Mouse (Mus musculus) cerebellum, adult 11-12 months (tissue): ENCODE measurements around the gene Plekhg6.

Experiments used
- DNase-seq: peaks from one replicate; pipeline ENCODE4 v3.0.0; 2022

The Plekhg6 gene

GRCm38 (mm10) chr6:125380372-125381360, at the start of gene Plekhg6:
Gene Plekhg6, minus strand, starts transcription at chr6:125380793.
- DNase-seq = no peak

- no peak for DNase-seq
Observed at GRCm38 (mm10) chr6:125429741-125430140, 49.1 kb upstream of the Plekhg6 start.

DNA sequence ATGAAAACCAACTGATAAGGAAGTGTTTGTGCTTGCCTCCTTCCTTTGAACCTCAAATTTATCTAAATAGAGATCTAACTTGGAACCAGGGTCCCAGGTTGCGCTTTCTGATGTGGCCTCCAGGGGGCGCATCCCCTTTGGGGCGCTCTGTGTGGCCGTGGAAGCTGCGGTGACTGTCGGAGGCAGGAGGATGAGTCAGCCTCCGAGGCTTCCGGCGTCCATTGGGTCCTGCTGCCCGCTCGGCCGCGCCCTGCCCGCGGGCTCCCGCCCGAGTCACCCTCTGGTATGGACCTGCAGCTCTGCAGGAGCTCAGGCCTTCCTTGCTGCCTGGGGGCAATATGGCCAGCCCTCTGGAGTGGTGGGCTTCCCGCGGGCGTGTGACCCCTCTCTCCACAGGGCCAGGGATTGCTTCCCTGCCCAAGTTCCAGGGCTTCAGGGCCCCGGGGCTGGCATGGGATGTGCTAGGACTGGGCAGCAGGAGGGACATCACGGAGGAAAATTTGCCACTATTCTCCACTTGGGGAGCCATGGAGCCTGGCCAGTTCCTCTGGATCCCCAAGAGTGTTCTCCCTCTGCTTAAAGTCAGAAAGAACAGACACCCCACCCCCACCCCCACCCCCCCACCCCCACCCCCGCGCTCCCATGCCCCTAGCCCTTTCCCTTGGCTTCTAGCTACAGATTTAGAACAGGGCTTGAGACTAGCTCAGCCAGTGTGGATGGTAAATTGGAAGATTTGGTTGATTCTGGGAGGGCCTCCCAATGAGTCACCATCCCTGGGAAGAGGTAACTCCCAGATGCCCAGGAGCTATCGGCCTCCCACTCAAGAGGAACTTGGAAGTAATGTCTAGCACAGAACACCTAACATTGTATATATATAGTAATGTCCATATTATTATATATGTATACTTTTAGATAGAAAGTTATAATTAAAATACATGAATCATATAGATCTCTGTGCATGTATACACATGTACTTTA, 46.1 kb upstream of the Plekhg6 start:
- peak; percentile 39 for DNase-seq

DNA sequence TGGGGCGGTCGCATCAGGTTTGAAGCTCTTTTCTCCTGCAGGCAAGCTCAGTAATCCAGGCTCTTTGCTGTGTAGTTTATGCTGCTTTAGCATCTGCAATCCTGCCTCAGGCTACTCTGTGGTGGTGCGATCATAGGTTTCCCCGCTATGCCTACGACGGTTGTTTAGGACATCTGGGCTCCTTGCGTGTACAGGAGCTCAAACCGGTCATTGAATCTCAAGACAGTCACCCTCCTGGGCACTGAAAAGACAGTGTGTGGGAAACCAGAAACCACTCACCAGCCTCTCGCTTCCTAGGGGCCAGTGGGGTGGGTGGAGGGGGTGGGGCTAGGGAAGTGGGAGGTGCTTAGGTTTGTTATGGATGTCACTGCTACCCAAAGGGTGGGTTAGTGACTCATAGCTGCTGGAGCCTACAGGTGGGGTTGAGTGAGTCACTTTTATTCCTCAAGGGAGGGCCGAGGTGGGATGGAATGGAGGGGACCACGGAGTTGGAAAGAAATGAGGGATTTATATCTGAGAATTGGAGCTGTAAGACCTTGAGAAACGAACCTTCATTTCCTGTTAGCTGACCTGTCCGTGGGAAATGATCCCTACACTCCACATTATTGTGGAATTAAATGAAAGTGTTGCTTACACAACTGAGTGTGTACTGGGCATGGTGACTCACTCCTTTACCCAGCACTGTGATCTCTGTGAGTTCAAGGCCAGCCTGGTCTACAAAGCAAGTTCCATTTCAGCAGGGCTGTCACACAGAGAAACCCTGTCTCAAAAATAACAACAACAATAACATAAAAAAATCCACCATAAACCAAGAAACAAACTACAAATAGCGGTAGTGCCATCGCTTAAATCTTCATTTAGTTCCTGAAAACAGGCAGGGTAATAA, 44.9 kb upstream of the Plekhg6 start:
- no peak for DNase-seq

DNA sequence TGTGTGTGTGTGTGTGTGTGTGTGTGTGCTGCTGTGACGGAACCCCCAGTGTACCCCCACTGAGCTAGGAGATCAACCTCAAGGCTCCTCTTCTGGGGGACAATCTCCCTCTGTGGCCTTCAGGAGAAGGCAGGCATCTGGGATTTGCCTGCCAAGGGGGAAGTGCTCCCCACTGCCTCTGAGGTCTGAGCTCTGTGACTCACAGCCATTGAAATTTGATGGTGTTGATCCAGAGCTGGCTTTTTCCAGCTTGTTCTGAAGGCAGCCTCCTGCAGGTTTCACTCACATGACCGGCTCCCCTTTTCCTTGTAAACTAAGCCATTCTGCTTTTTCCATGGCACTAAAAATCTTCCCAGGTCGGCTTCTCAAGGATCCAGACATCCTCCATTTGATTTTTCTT, 43.6 kb upstream of the Plekhg6 start:
- no peak for DNase-seq

GRCm38 (mm10) chr6:125423507-125423906, 42.9 kb upstream of the Plekhg6 start:
- DNase-seq = no peak

DNA sequence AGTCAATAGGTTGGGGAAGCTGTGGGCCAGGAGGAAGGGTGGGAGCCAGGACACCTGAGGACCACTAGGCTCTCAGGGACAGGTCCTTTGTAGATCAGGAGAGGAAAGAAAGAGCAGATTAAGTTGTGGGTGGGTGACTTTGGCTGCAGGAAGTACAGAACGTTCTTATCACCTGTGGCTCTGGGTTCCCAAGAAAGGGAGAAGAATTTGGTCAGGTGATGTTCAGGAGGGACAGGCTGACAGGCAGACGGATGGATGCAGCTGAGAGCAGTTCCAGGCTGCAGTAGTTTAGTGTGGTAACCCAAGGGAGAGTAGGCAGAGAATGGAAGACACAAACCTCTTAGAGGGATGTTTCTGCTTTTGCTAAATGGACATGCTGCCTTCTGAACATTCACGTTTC, 42.5 kb upstream of the Plekhg6 start:
- no peak for DNase-seq

GRCm38 (mm10) chr6:125422051-125422822, 41.6 kb upstream of the Plekhg6 start:
- no peak for DNase-seq

DNA sequence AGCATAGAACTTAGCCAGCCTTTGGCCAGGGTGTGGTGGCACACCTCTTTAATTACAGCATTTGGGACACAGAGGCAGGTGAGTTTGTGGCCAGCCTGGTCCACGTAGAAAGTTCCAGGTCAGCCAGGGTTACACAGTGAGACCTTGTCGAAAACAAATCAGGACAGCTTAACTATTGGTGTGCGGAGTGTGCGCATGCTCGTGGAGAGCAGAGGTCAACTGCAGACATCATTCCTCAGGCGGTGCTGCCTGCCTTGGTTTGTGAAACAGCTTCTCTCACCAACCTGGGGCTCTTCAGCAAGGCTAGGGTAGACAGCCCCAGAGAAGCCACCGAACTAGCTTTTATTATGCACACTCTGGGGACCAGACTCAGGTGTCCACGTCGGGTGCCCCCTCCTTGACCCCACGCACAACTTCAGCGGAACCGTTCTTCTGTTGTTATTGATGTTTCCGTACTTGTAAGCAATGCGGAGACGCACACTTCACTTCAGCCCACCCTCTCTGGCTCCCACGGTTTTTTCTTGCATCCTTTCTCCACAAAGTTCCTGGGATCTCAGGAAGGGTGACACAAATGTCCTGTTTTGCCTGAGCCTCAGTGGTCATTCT, 40.0 kb upstream of the Plekhg6 start:
- DNase-seq = no peak

GRCm38 (mm10) chr6:125418744-125419143, 38.2 kb upstream of the Plekhg6 start:
- peak; percentile 36 for DNase-seq

DNA sequence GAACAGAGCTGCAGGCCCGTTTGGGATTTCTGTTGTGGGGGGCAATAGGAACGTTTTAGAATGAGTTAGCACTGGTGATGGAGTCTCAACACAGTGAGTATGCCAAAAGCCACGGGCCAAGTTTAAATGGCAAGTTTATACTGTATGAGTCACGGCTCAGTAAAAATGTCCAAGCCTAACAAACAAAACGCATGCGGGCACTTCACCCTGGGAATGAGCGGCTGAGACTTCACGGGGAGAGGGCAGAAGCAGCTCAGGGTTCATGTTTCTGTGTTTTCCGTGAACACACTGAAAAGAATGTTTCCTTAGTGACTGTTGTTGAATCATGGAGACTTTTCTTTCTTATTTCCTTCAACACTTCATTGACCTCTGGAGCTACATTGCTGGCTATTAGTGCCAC, 32.7 kb upstream of the Plekhg6 start:
- no peak for DNase-seq

- no peak for DNase-seq
Observed at GRCm38 (mm10) chr6:125411661-125412060, 31.1 kb upstream of the Plekhg6 start.

GRCm38 (mm10) chr6:125410995-125411547, 30.5 kb upstream of the Plekhg6 start:
- no peak for DNase-seq

DNA sequence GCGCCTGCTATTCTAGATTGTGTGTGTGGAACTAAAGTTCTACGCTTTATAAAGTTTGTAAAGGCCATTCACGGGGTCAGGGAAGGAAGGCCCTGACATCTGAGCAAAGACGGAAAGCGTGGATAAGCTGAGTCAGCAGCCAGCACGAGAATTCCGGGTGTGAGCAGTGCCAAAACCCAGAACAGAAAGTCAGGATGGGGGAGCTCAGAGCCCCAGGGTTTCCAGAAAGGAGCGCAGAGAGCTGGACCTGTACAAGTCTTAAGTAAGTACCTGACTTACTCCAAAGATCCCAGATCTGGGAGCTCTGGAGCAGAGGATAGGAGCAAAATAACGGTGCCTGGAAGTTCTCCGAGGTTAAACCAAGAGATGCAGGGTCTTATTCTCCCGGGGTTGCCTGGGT, 30.0 kb upstream of the Plekhg6 start:
- DNase-seq = no peak

DNA sequence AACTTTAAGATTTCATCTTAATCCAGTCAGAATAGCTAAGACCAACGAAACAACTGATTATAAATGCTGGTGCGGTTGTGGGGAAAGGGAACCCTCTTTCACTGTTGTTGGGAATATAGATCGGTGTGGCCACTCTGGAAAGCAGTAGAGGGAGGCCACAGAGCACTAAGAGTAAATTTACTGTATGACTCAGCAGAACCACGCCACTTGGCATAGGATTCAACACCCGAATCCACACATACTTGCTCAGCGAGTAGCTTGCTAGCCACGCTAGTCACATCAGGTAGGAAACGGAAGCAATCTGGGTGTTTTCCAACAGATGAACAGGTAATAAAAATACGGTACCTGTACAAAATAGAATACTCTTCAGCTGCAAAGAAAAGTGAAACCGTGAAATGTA, 27.1 kb upstream of the Plekhg6 start:
- no peak for DNase-seq

GRCm38 (mm10) chr6:125407224-125407623, 26.6 kb upstream of the Plekhg6 start:
- no peak for DNase-seq

DNA sequence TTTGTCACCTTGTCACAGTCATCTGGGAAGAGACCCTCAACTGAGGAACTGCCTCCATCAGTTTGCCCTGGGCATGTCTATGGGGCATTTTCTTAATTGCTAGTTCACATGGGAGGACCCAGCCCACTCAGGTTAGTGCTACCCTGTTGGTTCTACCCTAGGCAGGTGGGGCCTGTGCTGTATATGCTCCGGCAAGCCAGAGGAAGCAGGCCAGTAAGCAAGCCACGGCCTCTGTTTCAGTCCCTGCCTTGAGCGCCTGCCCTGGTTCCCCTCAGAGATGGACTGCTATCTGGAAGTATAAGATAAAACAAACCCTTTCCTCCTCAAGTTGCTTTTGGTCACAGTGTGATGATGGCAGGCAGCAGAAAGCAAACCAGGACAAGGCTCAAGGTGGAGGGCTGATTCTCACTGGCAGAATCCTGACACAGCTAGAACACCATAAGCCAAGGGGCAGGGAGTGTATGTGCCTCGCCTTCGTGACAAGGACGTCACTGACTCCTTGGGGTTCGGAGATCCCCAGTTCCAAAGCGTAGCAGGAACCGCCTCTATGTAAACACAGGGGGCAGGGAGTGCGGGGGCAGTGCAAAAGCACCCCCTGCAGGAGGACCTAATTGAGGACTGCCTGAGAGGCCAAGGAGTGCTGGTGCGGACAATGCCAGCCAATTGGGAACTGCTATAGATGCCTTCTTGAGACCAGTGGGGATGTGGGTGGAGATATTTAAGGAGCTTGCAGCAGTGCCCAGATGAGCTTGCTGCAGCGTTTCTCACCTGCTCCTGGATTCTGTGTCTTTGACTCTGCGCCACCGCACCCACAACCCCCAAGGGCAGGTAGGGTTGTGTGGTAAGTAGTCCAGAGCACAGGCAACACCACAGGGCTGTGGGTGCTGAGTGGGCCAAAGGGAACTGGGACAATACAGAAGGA, 25.1 kb upstream of the Plekhg6 start:
- DNase-seq = no peak

GRCm38 (mm10) chr6:125389853-125390252, 9.3 kb upstream of the Plekhg6 start:
- no peak for DNase-seq

DNA sequence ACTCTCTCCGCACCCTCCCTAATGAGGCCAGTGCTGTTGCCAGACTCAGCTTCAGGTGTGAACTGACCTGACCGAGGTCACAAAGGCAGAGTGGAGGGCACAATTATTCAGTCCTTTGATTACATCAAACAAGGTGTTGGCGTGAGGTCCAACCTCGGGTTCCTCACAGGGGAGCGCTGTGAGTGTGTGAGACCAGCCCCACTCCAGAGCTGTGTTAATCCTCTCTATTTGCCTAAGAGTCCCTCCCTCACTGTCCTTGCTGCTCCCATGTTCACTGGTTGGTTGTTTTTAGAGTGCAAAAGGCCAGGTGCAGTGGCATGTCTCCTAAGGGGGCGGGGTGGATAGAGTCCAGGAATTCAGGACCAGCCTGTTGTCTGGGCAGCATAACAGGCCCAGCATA, 5.5 kb upstream of the Plekhg6 start:
- no peak for DNase-seq
